Comparison of ENCODE assay signal across 12 mouse cellular contexts in genomic region chrX:71575550-71575949, GRCm38 (mm10).
"Had no signal": no experiment of that assay in that cellular context is flagged by ENCODE, and none has a peak within 500 bp of the region (broad histone marks: within the 10 kb centered on the region; RNA-seq: fewer than 3 reads in every experiment).

No protein-coding gene starts in this region.

- H3K4me1 ChIP-seq: hindbrain, embryonic 15.5 days; kidney, embryonic 15.5 days; limb, embryonic 15.5 days; lung, embryonic 15.5 days; megakaryocyte, embryonic 14.5 days; midbrain, embryonic 12.5 days had no signal

- H3K27ac ChIP-seq: hindbrain, embryonic 15.5 days; kidney, embryonic 15.5 days; limb, embryonic 15.5 days; lung, embryonic 15.5 days; midbrain, embryonic 12.5 days; stomach, postnatal 0 days had no signal

- H3K36me3 ChIP-seq: hindbrain, embryonic 15.5 days; kidney, embryonic 15.5 days; limb, embryonic 15.5 days; lung, embryonic 15.5 days; midbrain, embryonic 12.5 days had no signal

- H3K27me3 ChIP-seq: hindbrain, embryonic 15.5 days; kidney, embryonic 15.5 days; limb, embryonic 15.5 days; lung, embryonic 15.5 days; midbrain, embryonic 12.5 days had no signal

- H3K4me2 ChIP-seq: hindbrain, embryonic 15.5 days; kidney, embryonic 15.5 days; limb, embryonic 15.5 days; lung, embryonic 15.5 days; midbrain, embryonic 12.5 days had no signal

- H3K9me3 ChIP-seq: hindbrain, embryonic 15.5 days; kidney, embryonic 15.5 days; limb, embryonic 15.5 days; lung, embryonic 15.5 days; megakaryocyte, embryonic 14.5 days; midbrain, embryonic 12.5 days had no signal

- H3K4me3 ChIP-seq: hindbrain, embryonic 15.5 days; kidney, embryonic 15.5 days; limb, embryonic 15.5 days; lung, embryonic 15.5 days; megakaryocyte, embryonic 14.5 days; midbrain, embryonic 12.5 days had no signal

- H3K9ac ChIP-seq: hindbrain, embryonic 15.5 days; kidney, embryonic 15.5 days; limb, embryonic 15.5 days; lung, embryonic 15.5 days; midbrain, embryonic 12.5 days had no signal

- DNase-seq: kidney, adult 18-20 months; kidney, postnatal 14 days; layer of hippocampus, adult 9-11 months; layer of hippocampus, postnatal 36 days; thymus, postnatal 4 days had no signal
